Mouse (Mus musculus): ENCODE measurements around the gene Gm45713. TPM values are rescaled to one million over a fixed set of nuclear protein-coding genes. Genes with fewer than 3 reads are reported as not detected.
"Not testable (repeated sequence)": the region's sequence is repeated elsewhere in the genome, so short reads cannot be mapped to it uniquely, and the experiment has no call there.

Gene Gm45713
- polyA plus RNA-seq, 1 experiment: 0.08 TPM

DNA sequence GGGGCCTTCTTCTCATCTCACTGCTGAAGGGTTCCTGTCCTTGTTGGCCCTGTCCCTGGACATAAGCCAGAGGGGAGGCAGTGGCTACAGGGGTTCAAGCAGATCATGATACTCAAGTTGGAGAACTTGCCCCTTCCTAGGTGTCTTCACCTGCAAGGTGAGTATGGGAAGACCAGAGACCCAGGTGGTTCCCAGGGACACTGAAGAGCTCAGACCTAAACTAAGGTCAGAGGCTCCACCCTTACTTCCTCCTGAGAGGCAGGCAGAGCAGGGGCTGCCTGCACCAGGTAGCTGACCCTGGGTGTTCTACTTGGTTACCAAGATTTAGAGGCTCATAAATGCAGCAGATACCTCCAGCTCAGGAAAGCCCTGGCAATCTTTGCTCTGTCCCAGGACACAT lies 14.1 kb downstream of the Gm45713 start:
- peak overlapping the region; percentile 13; the same call in 1 of the 2 replicates for H3K4me3 ChIP-seq (ENCODE audit: insufficient read depth, low read length)
- peak overlapping the region; percentile 77 for H3K27ac ChIP-seq (ENCODE audit: insufficient read depth, low read length)
- TF ChIP-seq POLR2A (IDR thresholded peaks at IDR 0.05; ENCODE audit: extremely low read depth, insufficient read depth, low read length): no peak
- no peak for TF ChIP-seq CTCF (IDR thresholded peaks at IDR 0.05; ENCODE audit: extremely low read depth, insufficient read depth, low read length)
- H3K4me1 ChIP-seq (ENCODE audit: control insufficient read depth, insufficient read depth, low read length): 0 out of 2 replicates have a peak, but pooled peaks cover 2% of the 10 kb centered on the region

DNA sequence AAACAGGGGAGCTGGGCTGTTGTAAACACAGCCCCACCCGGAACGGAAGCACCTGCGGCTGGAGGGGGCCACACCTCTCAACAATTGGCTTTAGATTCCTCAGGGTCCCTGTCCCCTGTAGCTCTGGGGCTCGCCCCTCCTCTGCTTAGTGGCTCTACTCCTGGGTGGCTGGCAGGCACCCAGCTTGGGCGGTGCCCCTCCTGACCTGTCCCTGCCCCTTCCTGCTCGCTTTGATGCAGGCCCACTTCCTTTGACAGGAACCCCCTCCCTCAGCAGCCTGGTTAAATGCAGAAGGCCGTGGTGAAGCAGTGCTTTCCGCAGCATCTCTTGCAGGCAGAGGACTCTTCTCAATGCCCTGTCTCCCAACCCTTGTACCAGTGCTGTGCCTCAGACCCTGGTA lies 14.6 kb downstream of the Gm45713 start:
- TF ChIP-seq POLR2A (IDR thresholded peaks at IDR 0.05; ENCODE audit: extremely low read depth, insufficient read depth, low read length) (0 out of 2 replicates have a peak, but pooled peaks have one; percentile 35), CTCF (IDR thresholded peaks at IDR 0.05; ENCODE audit: extremely low read depth, insufficient read depth, low read length) (no peak)
- Histone ChIP-seq H3K4me3 (ENCODE audit: insufficient read depth, low read length) (peak overlapping the region; percentile 13; the same call in 1 of the 2 replicates), H3K4me1 (ENCODE audit: control insufficient read depth, insufficient read depth, low read length) (0 out of 2 replicates have a peak, but pooled peaks cover 2% of the 10 kb centered on the region), H3K27ac (ENCODE audit: insufficient read depth, low read length) (0 out of 2 replicates have a peak overlapping the region, but pooled peaks have one; percentile 77)

DNA sequence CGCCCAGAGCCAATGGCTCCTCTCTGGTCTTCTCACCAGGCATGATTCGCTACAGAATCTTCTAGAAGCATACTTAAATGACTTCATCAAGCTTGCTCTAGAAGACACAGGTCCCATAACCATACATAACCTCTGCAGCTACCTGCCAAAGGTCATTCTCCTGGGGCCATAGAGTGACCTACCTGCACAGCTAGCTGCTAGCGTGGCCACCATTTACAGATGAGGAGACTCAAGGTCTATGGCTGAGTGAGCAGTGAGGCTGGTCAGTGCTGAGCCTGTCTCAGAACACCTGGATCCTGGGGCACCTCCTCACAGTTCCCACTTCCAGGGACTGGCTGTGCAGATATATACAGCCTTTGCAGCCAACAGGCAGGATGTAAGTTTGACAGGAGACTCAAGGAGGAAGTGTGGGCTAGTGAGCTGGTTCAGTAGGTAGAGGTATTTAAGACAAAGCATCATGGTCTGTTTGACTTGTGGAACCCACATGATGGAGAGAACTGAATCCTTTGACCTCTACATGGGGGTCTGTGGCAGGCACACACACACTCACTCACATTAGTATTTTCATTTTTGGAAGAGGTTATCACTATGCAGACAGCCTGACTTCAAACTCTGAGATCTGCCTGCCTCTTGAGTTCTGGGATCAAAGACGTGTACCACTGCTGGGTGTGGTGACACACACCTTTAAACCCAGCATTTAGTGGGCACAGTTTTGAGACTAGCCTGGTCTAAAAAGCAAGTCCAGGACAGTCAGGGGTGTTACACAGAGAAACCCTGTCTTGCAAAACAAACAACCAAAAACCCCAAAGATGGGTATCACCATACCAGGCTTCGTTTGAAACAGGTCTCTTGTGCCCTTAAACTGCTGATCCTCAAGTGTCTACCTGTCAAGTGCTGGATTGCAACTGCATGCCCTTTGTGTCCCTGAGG lies 16.0 kb downstream of the Gm45713 start:
- H3K4me1 ChIP-seq (ENCODE audit: control insufficient read depth, insufficient read depth, low read length): 0 out of 2 replicates have a peak, but pooled peaks cover 2% of the 10 kb centered on the region
- 0 out of 2 replicates have a peak overlapping the region, but pooled peaks have one; percentile 32 for H3K27ac ChIP-seq (ENCODE audit: insufficient read depth, low read length)
- TF ChIP-seq CTCF (IDR thresholded peaks at IDR 0.05; ENCODE audit: extremely low read depth, insufficient read depth, low read length): no peak
- no peak for TF ChIP-seq POLR2A (IDR thresholded peaks at IDR 0.05; ENCODE audit: extremely low read depth, insufficient read depth, low read length)
- H3K4me3 ChIP-seq (ENCODE audit: insufficient read depth, low read length): no peak overlapping the region

GRCm38 (mm10) chr7:45118336-45118735 lies 17.7 kb downstream of the Gm45713 start:
- TF ChIP-seq CTCF (IDR thresholded peaks at IDR 0.05; ENCODE audit: extremely low read depth, insufficient read depth, low read length) (no peak), POLR2A (IDR thresholded peaks at IDR 0.05; ENCODE audit: extremely low read depth, insufficient read depth, low read length) (no peak)
- H3K4me1 ChIP-seq (ENCODE audit: control insufficient read depth, insufficient read depth, low read length): 0 out of 2 replicates have a peak, but pooled peaks cover 2% of the 10 kb centered on the region
- no peak overlapping the region for H3K4me3 ChIP-seq (ENCODE audit: insufficient read depth, low read length)
- no peak overlapping the region for H3K27ac ChIP-seq (ENCODE audit: insufficient read depth, low read length)

- TF ChIP-seq POLR2A (IDR thresholded peaks at IDR 0.05; ENCODE audit: extremely low read depth, insufficient read depth, low read length) (no peak), CTCF (IDR thresholded peaks at IDR 0.05; ENCODE audit: extremely low read depth, insufficient read depth, low read length) (no peak)
- H3K27ac ChIP-seq (ENCODE audit: insufficient read depth, low read length): no peak overlapping the region
- H3K4me1 ChIP-seq (ENCODE audit: control insufficient read depth, insufficient read depth, low read length): no peaks in the 10 kb centered on the region
These were observed 18.5 kb downstream of the Gm45713 start for GRCm38 (mm10) chr7:45117566-45117965.

DNA sequence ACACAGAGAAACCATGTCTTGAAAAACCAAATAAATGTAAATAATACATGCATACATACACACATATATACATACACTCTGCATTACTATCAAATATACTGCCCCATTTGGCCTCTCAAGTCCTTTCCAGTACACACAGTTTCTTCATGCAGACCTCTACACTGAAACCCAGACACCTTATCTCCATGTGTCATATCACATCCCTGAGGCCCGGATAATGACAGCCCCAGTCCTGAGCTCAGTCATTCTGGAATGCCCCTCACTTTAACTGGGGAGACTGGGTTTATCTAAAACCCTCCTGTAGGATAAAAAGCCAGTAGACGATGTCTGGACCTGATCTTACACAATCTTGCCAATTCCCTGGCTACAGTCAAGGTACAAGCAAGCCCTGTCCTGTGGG lies 22.6 kb downstream of the Gm45713 start:
- no peak overlapping the region for H3K27ac ChIP-seq (ENCODE audit: insufficient read depth, low read length)
- TF ChIP-seq POLR2A (IDR thresholded peaks at IDR 0.05; ENCODE audit: extremely low read depth, insufficient read depth, low read length) (no peak), CTCF (IDR thresholded peaks at IDR 0.05; ENCODE audit: extremely low read depth, insufficient read depth, low read length) (no peak)
- no peak overlapping the region for H3K4me3 ChIP-seq (ENCODE audit: insufficient read depth, low read length)
- H3K4me1 ChIP-seq (ENCODE audit: control insufficient read depth, insufficient read depth, low read length): no peaks in the 10 kb centered on the region

More at GRCm38 (mm10) chr7:45117566-45117965, 18.5 kb downstream of the Gm45713 start:
- no peak overlapping the region for H3K4me3 ChIP-seq (ENCODE audit: insufficient read depth, low read length)

GRCm38 (mm10) chr7:45112529-45112928 lies 23.5 kb downstream of the Gm45713 start:
- Histone ChIP-seq H3K4me1 (ENCODE audit: control insufficient read depth, insufficient read depth, low read length) (no peaks in the 10 kb centered on the region), H3K27ac (ENCODE audit: insufficient read depth, low read length) (no peak overlapping the region), H3K4me3 (ENCODE audit: insufficient read depth, low read length) (no peak overlapping the region)
- TF ChIP-seq CTCF (IDR thresholded peaks at IDR 0.05; ENCODE audit: extremely low read depth, insufficient read depth, low read length) (no peak), POLR2A (IDR thresholded peaks at IDR 0.05; ENCODE audit: extremely low read depth, insufficient read depth, low read length) (no peak)

GRCm38 (mm10) chr7:45111940-45112339 lies 24.1 kb downstream of the Gm45713 start:
- Histone ChIP-seq H3K27ac (ENCODE audit: insufficient read depth, low read length) (no peak overlapping the region), H3K4me1 (ENCODE audit: control insufficient read depth, insufficient read depth, low read length) (no peaks in the 10 kb centered on the region), H3K4me3 (ENCODE audit: insufficient read depth, low read length) (no peak overlapping the region)
- TF ChIP-seq CTCF (IDR thresholded peaks at IDR 0.05; ENCODE audit: extremely low read depth, insufficient read depth, low read length) (no peak), POLR2A (IDR thresholded peaks at IDR 0.05; ENCODE audit: extremely low read depth, insufficient read depth, low read length) (no peak)

DNA sequence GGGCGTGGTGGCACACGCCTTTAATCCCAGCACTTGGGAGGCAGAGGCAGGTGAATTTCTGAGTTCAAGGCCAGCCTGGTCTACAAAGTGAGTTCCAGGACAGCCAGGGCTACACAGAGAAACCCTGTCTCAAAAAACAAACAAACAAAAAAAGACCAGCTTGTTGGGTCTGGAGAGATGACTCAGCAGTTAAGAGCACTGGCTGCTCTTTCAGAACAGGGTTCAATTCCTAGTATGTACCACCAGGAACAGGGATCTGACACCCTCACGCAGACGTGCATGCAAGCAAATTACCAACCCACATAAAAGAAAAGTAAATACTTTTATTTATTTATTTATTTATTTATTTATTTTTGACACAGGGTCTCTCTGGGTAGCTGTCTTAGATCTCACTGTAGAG lies 25.9 kb downstream of the Gm45713 start:
- not testable (repeated sequence) for H3K27ac ChIP-seq (ENCODE audit: insufficient read depth, low read length); H3K4me3 ChIP-seq (ENCODE audit: insufficient read depth, low read length); H3K4me1 ChIP-seq (ENCODE audit: control insufficient read depth, insufficient read depth, low read length)
